Mouse (Mus musculus) Patski (cell line): ENCODE data around the gene Gm10188. TPM values are rescaled to one million over a fixed set of nuclear protein-coding genes. Genes with fewer than 3 reads are reported as not detected.

Experiments
- ATAC-seq: fragments of 100-300 bp; one replicate; pipeline ENCODE4 v1.8.0; 2021
- CTCF ChIA-PET: fragments of 350-600 bp; sonication (Branson Sonifier 250); formaldehyde crosslinking; loops from one replicate; lab custom pipeline; 2022; ENCODE audit warnings: inconsistent platforms; lab: Charles Lee
- POLR2A ChIA-PET: fragments of 350-600 bp; sonication (Branson Sonifier 250); formaldehyde crosslinking; loops from one replicate; lab custom pipeline; 2022; ENCODE audit warnings: antibody characterized with exemption, inconsistent platforms; lab: Charles Lee
- DNase-seq: peaks from one replicate; pipeline ENCODE4 v3.0.0-alpha.2; 2011; ENCODE audit warnings: low read depth, low spot score
- H3K27me3 ChIP-seq: fragments of 371-371 bp; one replicate; pipeline ENCODE4 v1.5.1; 2021
- CTCF ChIP-seq: fragments of 100-300 bp; IDR thresholded peaks from one replicate; pipeline ENCODE4 v1.5.1; 2021
- in situ Hi-C: fragments of 300-500 bp; cut with MboI; formaldehyde crosslinking; loops from 3 replicates; pipeline ENCODE4 v1.11.1; 2018; ENCODE audit warnings: low pct_unique_long_range_greater_than_20kb, mixed read lengths
- polyA plus RNA-seq: library from polyadenylated mRNA; unstranded; gene quantifications from one replicate; pipeline ENCODE4 v1.2.3, GENCODE M21; 2021

Gene Gm10188
- polyA plus RNA-seq, 1 experiment from 2014 or later = 0.22 TPM

DNA sequence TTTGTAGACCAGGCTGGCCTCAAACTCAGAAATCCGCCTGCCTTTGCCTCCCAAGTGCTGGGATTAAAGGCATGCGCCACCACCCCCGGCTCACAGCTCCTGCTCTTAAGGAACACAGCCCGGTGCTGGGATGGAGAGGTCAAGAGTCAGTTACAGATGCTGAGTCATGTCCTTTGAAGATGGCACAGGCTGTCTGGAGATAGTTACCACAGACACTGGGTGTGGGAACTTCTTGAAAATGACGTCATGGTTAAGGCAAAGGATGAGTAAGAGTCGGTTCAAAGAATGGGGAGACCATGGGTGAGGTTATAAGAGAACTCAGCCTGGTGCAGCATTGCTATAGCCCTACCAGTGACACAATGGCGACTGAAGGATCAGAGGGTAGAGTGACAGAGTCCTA, 35.0 kb upstream of the Gm10188 start:
- TF ChIP-seq CTCF = no peak
- DNase-seq = no peak
- ChIA-PET CTCF (interaction anchor here (1.1 to 3.1 kb wide), 2 partner anchors 28 to 91 kb away, joined by 3 to 10 read pairs; no protein-coding TSS in a partner anchor), POLR2A (no interaction called here)
- no peak for ATAC-seq
- no peaks in the 10 kb centered on the region for H3K27me3 ChIP-seq
- in situ Hi-C loops = no loop called here

DNA sequence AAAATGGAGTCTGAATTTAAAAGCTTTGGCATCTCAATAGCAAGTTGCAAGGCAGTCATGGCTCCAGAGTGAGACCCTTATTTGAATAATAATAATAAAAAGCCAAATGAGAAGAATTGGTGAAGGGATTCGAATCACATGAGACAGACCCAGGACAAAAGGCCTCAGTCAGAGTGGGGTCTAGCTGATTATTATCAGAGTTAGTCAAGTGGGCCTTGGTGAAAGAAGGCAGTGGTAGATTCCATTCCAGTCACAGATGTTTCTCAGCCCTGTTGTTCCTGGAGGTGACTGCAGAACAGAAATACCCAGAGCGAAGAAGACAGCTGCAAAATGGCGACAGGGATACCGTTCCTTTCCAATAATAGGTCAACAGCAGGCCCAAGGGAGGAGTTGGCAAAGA, 34.1 kb upstream of the Gm10188 start:
- TF ChIP-seq CTCF = no peak
- ChIA-PET POLR2A (interaction anchor here (1.0 to 1.6 kb wide), 2 partner anchors 22 to 30 kb away, joined by 3 to 5 read pairs; no protein-coding TSS in a partner anchor), CTCF (interaction anchor here (1.1 to 3.1 kb wide), 3 partner anchors 28 to 92 kb away, joined by 3 to 10 read pairs (median 4); no protein-coding TSS in a partner anchor)
- H3K27me3 ChIP-seq = no peaks in the 10 kb centered on the region
- in situ Hi-C loops = no loop called here
- ATAC-seq = no peak
- DNase-seq = no peak

GRCm38 (mm10) chr1:132261058-132261457, 31.5 kb upstream of the Gm10188 start:
- ATAC-seq (no peak), DNase-seq (no peak)
- in situ Hi-C loops = no loop called here
- no peaks in the 10 kb centered on the region for H3K27me3 ChIP-seq
- POLR2A ChIA-PET = interaction anchor here (0.9 kb wide), 1 partner anchor 31 kb away, joined by 3 read pairs; no protein-coding TSS in a partner anchor
- CTCF ChIA-PET = interaction anchor here (1.0 to 2.1 kb wide), 4 partner anchors 9 to 50 kb away, joined by 3 to 6 read pairs (median 4); no protein-coding TSS in a partner anchor
- peak; percentile 37 for TF ChIP-seq CTCF

DNA sequence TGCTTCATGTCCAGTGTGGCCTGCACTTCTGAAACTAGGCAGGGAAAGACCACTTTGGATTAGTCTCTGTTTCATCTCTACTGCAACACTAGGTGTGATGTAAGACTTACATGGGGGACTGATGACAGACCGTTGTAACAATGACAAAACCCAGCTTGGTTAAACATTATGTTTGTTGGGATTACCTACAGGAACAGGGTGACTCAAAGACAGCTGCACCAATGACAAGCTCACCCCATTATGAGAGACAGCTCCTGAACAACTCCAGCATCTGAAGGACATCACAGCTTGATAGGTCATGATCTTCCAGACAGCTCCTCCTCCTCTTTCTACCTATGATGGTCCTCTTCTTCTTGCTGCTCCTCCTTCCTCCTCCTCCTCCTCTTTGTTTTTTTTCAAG, 30.8 kb upstream of the Gm10188 start:
- H3K27me3 ChIP-seq = no peaks in the 10 kb centered on the region
- no peak for TF ChIP-seq CTCF
- DNase-seq = no peak
- in situ Hi-C loops = no loop called here
- no peak for ATAC-seq
- CTCF ChIA-PET = interaction anchor here (1.0 to 2.1 kb wide), 7 partner anchors 10 to 103 kb away, joined by 3 to 6 read pairs (median 3); no protein-coding TSS in a partner anchor
- POLR2A ChIA-PET = no interaction called here

GRCm38 (mm10) chr1:132254467-132254866, 24.9 kb upstream of the Gm10188 start:
- DNase-seq (no peak), ATAC-seq (no peak)
- ChIA-PET POLR2A (interaction anchor here (0.6 to 0.7 kb wide), 4 partner anchors 63 to 292 kb away, joined by 3 to 5 read pairs (median 3); partner anchors contain the start of gene Slc45a3), CTCF (interaction anchor here (1.1 to 2.0 kb wide), 5 partner anchors 11 to 57 kb away, joined by 3 to 5 read pairs (median 3); no protein-coding TSS in a partner anchor)
- no peaks in the 10 kb centered on the region for H3K27me3 ChIP-seq
- in situ Hi-C loops = no loop called here
- peak; percentile 32 for TF ChIP-seq CTCF

GRCm38 (mm10) chr1:132246641-132247040, 17.1 kb upstream of the Gm10188 start:
- no peak for TF ChIP-seq CTCF
- DNase-seq (no peak), ATAC-seq (no peak)
- no peaks in the 10 kb centered on the region for H3K27me3 ChIP-seq
- ChIA-PET CTCF (interaction anchor here (1.5 kb wide), 1 partner anchor 10 kb away, joined by 3 read pairs; no protein-coding TSS in a partner anchor), POLR2A (interaction anchor here (0.8 kb wide), 1 partner anchor 45 kb away, joined by 3 read pairs; no protein-coding TSS in a partner anchor)
- in situ Hi-C loops = no loop called here

DNA sequence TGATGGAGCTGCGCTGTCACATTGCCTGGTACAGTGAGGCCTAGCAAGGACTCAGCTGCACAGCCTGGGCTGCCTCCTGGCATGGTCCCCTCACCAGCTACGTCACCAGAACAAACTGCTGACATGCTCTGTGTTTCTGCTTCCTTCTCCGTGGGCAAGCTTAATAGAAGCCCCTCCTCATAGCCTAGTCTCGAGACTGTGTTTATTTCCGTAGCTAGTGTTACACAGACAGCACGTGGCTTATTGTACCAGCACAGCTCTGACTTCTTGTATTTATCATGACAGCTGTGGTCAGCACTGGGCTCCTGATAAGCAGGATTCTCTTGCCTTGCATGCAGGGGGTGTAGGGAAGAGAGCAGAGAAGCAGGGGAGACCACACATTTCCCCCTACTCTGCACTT, 16.6 kb upstream of the Gm10188 start:
- in situ Hi-C loops = no loop called here
- CTCF ChIA-PET = interaction anchor here (1.1 to 1.5 kb wide), 2 partner anchors 10 to 14 kb away, joined by 3 read pairs; no protein-coding TSS in a partner anchor
- ATAC-seq (no peak), DNase-seq (no peak)
- POLR2A ChIA-PET = interaction anchor here (0.8 kb wide), 1 partner anchor 46 kb away, joined by 3 read pairs; no protein-coding TSS in a partner anchor
- TF ChIP-seq CTCF = no peak
- H3K27me3 ChIP-seq = no peaks in the 10 kb centered on the region

DNA sequence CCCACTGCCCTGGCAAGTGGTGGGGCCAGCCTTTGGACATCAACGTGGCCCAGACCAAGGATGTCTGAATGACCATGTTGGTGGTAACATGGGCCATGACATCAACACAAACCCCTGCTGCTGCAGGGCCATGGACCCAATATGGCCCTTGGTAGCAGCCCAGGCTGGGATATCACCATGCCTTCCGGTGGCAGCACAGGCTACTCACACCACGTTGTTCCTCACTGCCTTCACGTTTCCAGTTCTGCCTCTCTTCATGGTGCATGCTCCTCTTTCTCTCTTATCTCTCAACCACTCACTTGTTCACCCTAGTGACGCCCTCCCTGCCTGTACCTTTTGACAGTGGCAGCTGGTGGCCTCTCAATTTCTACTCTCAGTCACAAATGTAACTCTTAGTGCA, 15.4 kb upstream of the Gm10188 start:
- ATAC-seq = no peak
- no peak for TF ChIP-seq CTCF
- ChIA-PET POLR2A (no interaction called here), CTCF (interaction anchor here (1.1 to 1.5 kb wide), 2 partner anchors 9 to 15 kb away, joined by 3 read pairs; no protein-coding TSS in a partner anchor)
- no peak for DNase-seq
- H3K27me3 ChIP-seq = no peaks in the 10 kb centered on the region
- in situ Hi-C loops = no loop called here

- in situ Hi-C loops = loop anchor here (5.0 kb wide), 2 partner anchors 70 to 80 kb away; no protein-coding TSS in a partner anchor
- ATAC-seq (no peak), DNase-seq (no peak)
- H3K27me3 ChIP-seq = no peaks in the 10 kb centered on the region
- peak; percentile 94 for TF ChIP-seq CTCF
- ChIA-PET POLR2A (interaction anchor here (0.8 kb wide), 1 partner anchor 118 kb away, joined by 6 read pairs; no protein-coding TSS in a partner anchor), CTCF (interaction anchor here (0.6 to 5.0 kb wide), 21 partner anchors 11 to 118 kb away, joined by 3 to 55 read pairs (median 6); partner anchors contain the start of genes AC124108.1 and Lemd1)
These were observed 8.1 kb upstream of the Gm10188 start for GRCm38 (mm10) chr1:132237585-132238159.

DNA sequence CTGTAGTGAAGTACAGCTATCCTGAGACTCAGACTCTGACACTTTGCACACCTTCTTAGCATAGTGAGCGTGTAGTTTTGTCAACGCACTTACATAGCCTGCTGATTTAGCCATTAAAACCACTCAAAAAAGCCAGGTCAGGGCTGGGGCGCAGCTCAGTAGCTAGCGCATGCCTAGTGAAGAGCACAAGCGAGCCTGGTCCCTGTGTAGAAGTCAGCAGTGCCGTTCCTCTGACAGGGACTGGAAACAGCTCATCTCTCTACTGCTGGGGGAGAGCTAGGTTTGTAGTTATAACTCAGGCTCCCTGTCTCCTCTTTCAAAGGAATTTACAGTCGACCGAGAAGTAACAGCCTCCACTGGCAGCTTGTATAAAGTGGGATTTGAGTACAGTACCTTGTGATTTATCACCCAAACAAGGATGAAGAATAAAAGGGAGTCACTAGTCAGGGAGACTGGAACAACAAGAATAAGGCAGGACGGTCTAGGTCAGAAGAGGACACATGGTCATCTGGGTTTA, 5.2 kb upstream of the Gm10188 start:
- ATAC-seq (no peak), DNase-seq (no peak)
- ChIA-PET CTCF (interaction anchor here (0.8 to 5.0 kb wide), 7 partner anchors 8 to 78 kb away, joined by 3 to 55 read pairs (median 3); partner anchors contain the start of genes AC124108.1 and Lemd1), POLR2A (interaction anchor here (1.5 kb wide), 1 partner anchor 29 kb away, joined by 5 read pairs; no protein-coding TSS in a partner anchor)
- in situ Hi-C loops = loop anchor here (5.0 kb wide), 2 partner anchors 72 to 78 kb away; no protein-coding TSS in a partner anchor
- TF ChIP-seq CTCF = no peak
- H3K27me3 ChIP-seq = no peaks in the 10 kb centered on the region
